Mouse (Mus musculus) megakaryocyte, embryonic 14.5 days (primary cell): ENCODE data around the gene Copa. TPM values are rescaled to one million over a fixed set of nuclear protein-coding genes. Genes with fewer than 3 reads are reported as not detected.

Source experiments
- H3K27me3 ChIP-seq: replicated peaks from 2 replicates; pipeline ENCODE3; 2012; ENCODE audit warnings: inconsistent platforms
- H3K36me3 ChIP-seq: replicated peaks from 2 replicates; pipeline ENCODE3; 2012; ENCODE audit warnings: low read length, inconsistent platforms, mixed read lengths
- H3K4me1 ChIP-seq: 2 replicates; pipeline ENCODE4 v1.6.1; 2012; ENCODE audit warnings: inconsistent platforms
- H3K4me3 ChIP-seq: replicated peaks from 2 replicates; pipeline ENCODE3; 2012; ENCODE audit warnings: moderate library complexity, mild to moderate bottlenecking, inconsistent platforms
- H3K9me3 ChIP-seq: 2 replicates; pipeline ENCODE4 v1.6.1; 2012; ENCODE audit warnings: inconsistent platforms
- FLI1 ChIP-seq: IDR thresholded peaks from 2 replicates; pipeline ENCODE4 v1.6.1; 2012; ENCODE audit warnings: low read length, inconsistent platforms, mixed read lengths
- GATA1 ChIP-seq: IDR thresholded peaks from 3 replicates; pipeline ENCODE4 v1.6.1; 2012; ENCODE audit warnings: mixed read lengths, low read length, inconsistent platforms, borderline replicate concordance
- polyA plus RNA-seq: library from polyadenylated mRNA; stranded (reverse); fragments of >175 nt; gene quantifications from 2 replicates; pipeline ENCODE4 v1.2.3, GENCODE M21; 2012; ENCODE audit warnings: low replicate concordance; ENCODE audit not compliant: insufficient read depth

Gene Copa
- polyA plus RNA-seq, 1 experiment = 15.6 TPM

- TF ChIP-seq FLI1 (no peak), GATA1 (no peak)
- H3K27me3 ChIP-seq = no peaks in the 10 kb centered on the region
- H3K4me3 ChIP-seq = peak overlapping the region; percentile 99
- peaks cover 36% of the 10 kb centered on the region for H3K36me3 ChIP-seq
- no peaks in the 10 kb centered on the region for H3K9me3 ChIP-seq
- peaks cover 55% of the 10 kb centered on the region for H3K4me1 ChIP-seq
These were observed 643 bp downstream of the Copa start for GRCm38 (mm10) chr1:172082899-172083445.

- Histone ChIP-seq H3K4me3 (no peak overlapping the region), H3K4me1 (peaks cover 12% of the 10 kb centered on the region; the same call in 1 of the 2 replicates), H3K27me3 (no peaks in the 10 kb centered on the region), H3K36me3 (peaks cover 97% of the 10 kb centered on the region), H3K9me3 (no peaks in the 10 kb centered on the region)
- no peak for TF ChIP-seq FLI1
- TF ChIP-seq GATA1 = no peak
These were observed 11.2 kb downstream of the Copa start for GRCm38 (mm10) chr1:172093522-172093921.

GRCm38 (mm10) chr1:172094295-172094694 lies 12.0 kb downstream of the Copa start:
- no peak overlapping the region for H3K4me3 ChIP-seq
- peaks cover 8% of the 10 kb centered on the region; the same call in 1 of the 2 replicates for H3K4me1 ChIP-seq
- no peaks in the 10 kb centered on the region for H3K27me3 ChIP-seq
- no peak for TF ChIP-seq GATA1
- peaks cover 97% of the 10 kb centered on the region for H3K36me3 ChIP-seq
- H3K9me3 ChIP-seq = no peaks in the 10 kb centered on the region

GRCm38 (mm10) chr1:172095202-172095601 lies 12.9 kb downstream of the Copa start:
- Histone ChIP-seq H3K4me3 (no peak overlapping the region), H3K27me3 (no peaks in the 10 kb centered on the region), H3K4me1 (0 out of 2 replicates have a peak, but pooled peaks cover 3% of the 10 kb centered on the region), H3K36me3 (peaks cover 96% of the 10 kb centered on the region), H3K9me3 (no peaks in the 10 kb centered on the region)
- TF ChIP-seq FLI1 = no peak
- TF ChIP-seq GATA1 = no peak

DNA sequence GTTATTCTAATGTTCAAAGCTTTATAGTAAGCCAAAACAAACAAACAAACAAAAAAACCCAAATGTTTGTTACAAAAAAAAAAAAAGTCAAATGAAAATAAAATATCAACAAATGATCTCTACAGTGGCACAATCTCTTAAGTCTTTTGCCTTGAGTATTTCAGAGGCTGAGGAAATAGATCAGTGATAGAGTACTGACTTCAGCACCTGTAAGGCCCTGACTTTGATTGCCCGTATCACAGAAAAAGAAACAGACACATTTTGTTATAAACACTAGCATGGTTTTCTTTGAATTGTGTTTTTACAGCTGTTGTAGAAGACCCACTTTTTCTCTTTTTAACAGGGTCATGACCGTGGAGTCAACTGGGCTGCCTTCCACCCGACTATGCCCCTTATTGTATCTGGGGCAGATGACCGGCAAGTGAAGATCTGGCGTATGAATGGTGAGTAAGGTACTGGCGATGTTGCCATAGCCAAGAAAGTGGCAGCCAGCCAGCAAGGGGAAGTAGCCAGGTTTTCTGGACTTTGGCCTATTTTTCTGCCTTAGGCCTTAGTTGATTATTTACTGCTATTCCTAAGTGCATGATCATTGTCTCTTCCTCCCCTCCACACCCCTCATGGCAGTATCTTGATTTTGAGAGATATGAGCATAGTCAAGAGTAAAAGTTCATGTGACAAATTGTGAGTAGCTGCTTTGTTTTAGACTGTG lies 17.1 kb downstream of the Copa start:
- H3K36me3 ChIP-seq = peaks cover 92% of the 10 kb centered on the region
- no peaks in the 10 kb centered on the region for H3K27me3 ChIP-seq
- TF ChIP-seq FLI1 (no peak), GATA1 (no peak)
- H3K9me3 ChIP-seq = no peaks in the 10 kb centered on the region
- no peak overlapping the region for H3K4me3 ChIP-seq
- H3K4me1 ChIP-seq = peaks cover 4% of the 10 kb centered on the region; the same call in 1 of the 2 replicates

- H3K4me3 ChIP-seq = no peak overlapping the region
- H3K36me3 ChIP-seq = peaks cover 95% of the 10 kb centered on the region
- peaks cover 4% of the 10 kb centered on the region; the same call in 1 of the 2 replicates for H3K4me1 ChIP-seq
- H3K9me3 ChIP-seq = no peaks in the 10 kb centered on the region
- TF ChIP-seq FLI1 = no peak
- TF ChIP-seq GATA1 = no peak
- no peaks in the 10 kb centered on the region for H3K27me3 ChIP-seq
These were observed 21.3 kb downstream of the Copa start for GRCm38 (mm10) chr1:172103619-172104018.

- Histone ChIP-seq H3K4me3 (no peak overlapping the region), H3K36me3 (peaks cover 96% of the 10 kb centered on the region), H3K9me3 (no peaks in the 10 kb centered on the region), H3K4me1 (peaks cover 4% of the 10 kb centered on the region; the same call in 1 of the 2 replicates), H3K27me3 (no peaks in the 10 kb centered on the region)
- TF ChIP-seq GATA1 (no peak), FLI1 (no peak)
These were observed 22.8 kb downstream of the Copa start for GRCm38 (mm10) chr1:172105101-172105500.

GRCm38 (mm10) chr1:172107777-172108477 lies 25.6 kb downstream of the Copa start:
- H3K4me3 ChIP-seq = no peak overlapping the region
- no peaks in the 10 kb centered on the region for H3K27me3 ChIP-seq
- H3K4me1 ChIP-seq = no peaks in the 10 kb centered on the region
- peaks cover 97% of the 10 kb centered on the region for H3K36me3 ChIP-seq
- H3K9me3 ChIP-seq = no peaks in the 10 kb centered on the region
- TF ChIP-seq FLI1 (no peak), GATA1 (no peak)

DNA sequence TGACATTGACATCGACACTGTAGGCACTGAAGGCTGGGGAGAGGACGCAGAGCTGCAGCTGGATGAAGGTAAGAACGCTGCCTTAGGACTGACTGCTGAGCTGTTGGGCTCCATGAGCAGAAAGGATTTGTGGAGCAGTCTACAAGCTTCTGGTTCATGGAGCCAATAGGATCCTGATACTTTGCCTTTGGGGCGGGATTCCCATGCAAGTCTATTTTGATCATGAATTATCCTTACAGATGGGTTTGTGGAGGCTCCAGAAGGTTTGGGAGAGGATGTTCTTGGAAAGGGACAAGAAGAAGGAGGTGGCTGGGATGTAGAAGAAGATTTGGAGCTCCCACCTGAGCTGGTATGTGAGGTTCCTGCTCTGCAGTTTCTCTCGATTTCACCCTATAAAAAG lies 34.6 kb downstream of the Copa start:
- peaks cover 40% of the 10 kb centered on the region for H3K4me1 ChIP-seq
- peak overlapping the region; percentile 46 for H3K4me3 ChIP-seq
- TF ChIP-seq GATA1 = no peak
- H3K27me3 ChIP-seq = no peaks in the 10 kb centered on the region
- H3K36me3 ChIP-seq = peaks cover 99% of the 10 kb centered on the region
- H3K9me3 ChIP-seq = no peaks in the 10 kb centered on the region

DNA sequence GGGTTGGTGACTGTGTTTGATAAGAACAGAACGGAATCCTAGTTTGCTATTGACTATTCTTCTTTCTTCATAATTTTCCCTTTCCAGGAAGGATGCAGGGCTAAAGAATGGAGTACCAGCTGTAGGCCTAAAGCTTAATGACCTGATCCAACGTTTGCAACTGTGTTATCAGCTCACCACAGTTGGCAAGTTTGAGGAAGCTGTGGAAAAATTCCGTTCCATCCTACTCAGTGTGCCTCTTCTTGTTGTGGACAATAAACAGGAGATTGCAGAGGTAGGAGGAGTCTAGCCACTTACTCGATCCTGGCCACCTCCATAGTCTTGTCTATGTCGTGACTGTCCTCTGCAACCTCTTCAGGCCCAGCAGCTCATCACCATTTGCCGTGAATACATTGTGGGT lies 36.8 kb downstream of the Copa start:
- H3K36me3 ChIP-seq = peaks cover 98% of the 10 kb centered on the region
- H3K27me3 ChIP-seq = no peaks in the 10 kb centered on the region
- TF ChIP-seq FLI1 (no peak), GATA1 (no peak)
- H3K4me3 ChIP-seq = no peak overlapping the region
- H3K9me3 ChIP-seq = no peaks in the 10 kb centered on the region
- peaks cover 40% of the 10 kb centered on the region for H3K4me1 ChIP-seq
